Mouse (Mus musculus) liver, postnatal 0 days (tissue): ENCODE measurements around the gene Shd. TPM values are rescaled to one million over a fixed set of nuclear protein-coding genes. Genes with fewer than 3 reads are reported as not detected.
A peak's percentile ranks its signal among the peaks of the same experiment; 100 is the strongest.

Experiments used
- ATAC-seq: fragments of 200-750 bp; cut with Nextera tagmentation; 2 replicates; pipeline ENCODE4 v1.8.0; 2017; ENCODE audit warnings: mild to moderate bottlenecking, moderate library complexity
- DNase-seq: peaks from one replicate; pipeline ENCODE4 v3.0.0-alpha.2; 2016
- H3K27ac ChIP-seq: fragments of 300-500 bp; sonication (generic); 2 replicates; pipeline ENCODE4 v1.5.1; 2014; ENCODE audit warnings: antibody characterized with exemption, moderate library complexity, mild to moderate bottlenecking, low read depth
- H3K27me3 ChIP-seq: fragments of 300-500 bp; sonication (generic); 2 replicates; pipeline ENCODE4 v1.6.1; 2014; ENCODE audit warnings: low read length, control low read depth, mixed read lengths; ENCODE audit not compliant: insufficient read depth
- H3K36me3 ChIP-seq: fragments of 300-500 bp; sonication (generic); replicated peaks from 2 replicates; pipeline ENCODE4 v1.6.1; 2014; ENCODE audit warnings: mild to moderate bottlenecking, control low read depth, low read length, moderate library complexity, mixed read lengths; ENCODE audit not compliant: insufficient read depth
- H3K4me1 ChIP-seq: fragments of 300-500 bp; sonication (generic); 2 replicates; pipeline ENCODE4 v1.6.1; 2014; ENCODE audit warnings: antibody characterized with exemption, mild to moderate bottlenecking, control low read depth; ENCODE audit not compliant: insufficient read depth
- H3K4me2 ChIP-seq: fragments of 300-500 bp; sonication (generic); 2 replicates; pipeline ENCODE4 v1.6.1; 2014; ENCODE audit warnings: low read depth, mild to moderate bottlenecking, low read length, moderate library complexity, mixed read lengths
- H3K4me3 ChIP-seq: fragments of 300-500 bp; sonication (generic); 2 replicates; pipeline ENCODE4 v1.5.1; 2014; ENCODE audit warnings: low read depth, low read length
- H3K9ac ChIP-seq: fragments of 300-500 bp; sonication (generic); replicated peaks from 2 replicates; pipeline ENCODE4 v1.6.1; 2014; ENCODE audit warnings: mild to moderate bottlenecking, moderate library complexity
- H3K9me3 ChIP-seq: fragments of 300-500 bp; sonication (generic); 2 replicates; pipeline ENCODE4 v1.6.1; 2016; ENCODE audit warnings: mild to moderate bottlenecking, control low read depth, low read length, mixed read lengths
- CTCF ChIP-seq: sonication (generic); IDR thresholded peaks from 2 replicates; pipeline ENCODE4 v1.5.1; 2016; ENCODE audit warnings: antibody characterized with exemption, low read depth
- EP300 ChIP-seq: IDR thresholded peaks from 2 replicates; pipeline ENCODE4 v1.6.1; 2016; ENCODE audit warnings: antibody characterized with exemption, low read depth, mild to moderate bottlenecking
- WGBS: fragments of 180-500 bp; shearing (Covaris S2); extraction: QIAGEN DNeasy Blood & Tissue Kit; methylation state at CpG from one replicate; pipeline ENCODE4 v1.1.7; 2014; ENCODE audit not compliant: insufficient replicate concordance; 5-methylcytosine and 5-hydroxymethylcytosine counted together
- polyA plus RNA-seq: library from polyadenylated mRNA; unstranded; fragments of >200 nt; fragmentation: Nextera tagmentation; extraction: Ambion mirVana; gene quantifications from 2 replicates; pipeline ENCODE4 v1.2.1, GENCODE M21; 2015

Gene Shd
- polyA plus RNA-seq, 1 experiment from 2014 or later: 0.26 TPM

- DNase-seq: no peak
- Histone ChIP-seq H3K9ac (peak overlapping the region; percentile 76), H3K9me3 (no peaks in the 10 kb centered on the region), H3K4me2 (peak overlapping the region; percentile 82), H3K27ac (peak overlapping the region; percentile 94), H3K4me1 (peaks cover 6% of the 10 kb centered on the region; the same call in 1 of the 2 replicates), H3K36me3 (no peaks in the 10 kb centered on the region; the same call in 1 of the 2 replicates), H3K4me3 (peak overlapping the region; percentile 54), H3K27me3 (no peaks in the 10 kb centered on the region)
- WGBS: 29% methylated on average over 5 of the region's 5 CpGs
- no peak for ATAC-seq
- TF ChIP-seq EP300 (no peak), CTCF (no peak)
Observed at GRCm38 (mm10) chr17:55945696-55946095, 24.6 kb upstream of the Shd start.

DNA sequence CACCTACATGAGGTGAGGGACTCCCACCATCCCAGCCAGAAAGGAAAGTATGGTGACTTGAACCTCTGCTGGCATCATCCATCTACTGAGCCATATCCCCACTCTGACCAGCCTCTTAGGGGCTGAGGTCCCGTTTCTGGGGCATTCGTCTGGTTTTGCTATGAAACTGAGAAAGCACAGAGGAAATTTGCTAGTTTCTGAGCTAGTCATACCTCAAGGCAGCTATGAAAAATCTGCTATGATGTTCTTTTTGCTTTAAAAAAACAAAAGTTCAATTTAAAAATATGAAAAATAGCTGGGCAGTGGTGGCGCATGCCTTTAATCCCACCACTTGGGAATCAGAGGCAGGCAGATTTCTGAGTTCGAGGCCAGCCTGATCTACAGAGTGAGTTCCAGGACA lies 21.6 kb upstream of the Shd start:
- no peak overlapping the region for H3K27ac ChIP-seq
- H3K4me1 ChIP-seq: peaks cover 6% of the 10 kb centered on the region; the same call in 1 of the 2 replicates
- H3K27me3 ChIP-seq: no peaks in the 10 kb centered on the region
- no peak overlapping the region for H3K4me2 ChIP-seq
- TF ChIP-seq EP300 (no peak), CTCF (no peak)
- H3K9ac ChIP-seq: no peak overlapping the region
- ATAC-seq: no peak
- DNase-seq: no peak
- H3K9me3 ChIP-seq: no peaks in the 10 kb centered on the region
- 85% methylated on average over 4 of the region's 4 CpGs for WGBS
- H3K36me3 ChIP-seq: no peaks in the 10 kb centered on the region
- no peak overlapping the region for H3K4me3 ChIP-seq

GRCm38 (mm10) chr17:55949400-55949799 lies 20.9 kb upstream of the Shd start, which contains the start of gene Zfp119b:
Zfp119b (minus strand) TSS chr17:55949500.
- DNase-seq: no peak
- no peak for TF ChIP-seq CTCF
- ATAC-seq: no peak
- H3K9ac ChIP-seq: no peak within 1 kb of the TSS
- H3K27ac ChIP-seq: no peak within 1 kb of the TSS
- 74% methylated on average over 2 of the region's 2 CpGs for WGBS
- H3K36me3 ChIP-seq: no peaks in the 10 kb centered on the region
- H3K4me2 ChIP-seq: no peak within 1 kb of the TSS
- no peaks in the 10 kb centered on the region for H3K9me3 ChIP-seq
- no peaks in the 10 kb centered on the region for H3K27me3 ChIP-seq
- H3K4me3 ChIP-seq: no peak within 1 kb of the TSS
- H3K4me1 ChIP-seq: peaks cover 6% of the 10 kb centered on the region; the same call in 1 of the 2 replicates

- WGBS: 74% methylated on average over 9 of the region's 9 CpGs
- ATAC-seq (no peak), DNase-seq (no peak)
- Histone ChIP-seq H3K4me2 (no peak overlapping the region), H3K36me3 (no peaks in the 10 kb centered on the region), H3K27me3 (no peaks in the 10 kb centered on the region), H3K27ac (no peak overlapping the region), H3K4me1 (peaks cover 6% of the 10 kb centered on the region; the same call in 1 of the 2 replicates), H3K4me3 (no peak overlapping the region), H3K9me3 (no peaks in the 10 kb centered on the region), H3K9ac (no peak overlapping the region)
- no peak for TF ChIP-seq EP300
Observed at GRCm38 (mm10) chr17:55950601-55951000, 19.7 kb upstream of the Shd start.

GRCm38 (mm10) chr17:55952041-55952440 lies 18.2 kb upstream of the Shd start:
- no peak for TF ChIP-seq CTCF
- TF ChIP-seq EP300: no peak
- H3K27me3 ChIP-seq: no peaks in the 10 kb centered on the region
- no peak overlapping the region for H3K9ac ChIP-seq
- DNase-seq (no peak), ATAC-seq (no peak)
- peaks cover 7% of the 10 kb centered on the region for H3K4me1 ChIP-seq
- H3K27ac ChIP-seq: peak overlapping the region; percentile 76
- 0 out of 2 replicates have a peak overlapping the region, but pooled peaks have one; percentile 13 for H3K4me3 ChIP-seq
- H3K9me3 ChIP-seq: no peaks in the 10 kb centered on the region
- H3K4me2 ChIP-seq: peak overlapping the region; percentile 47
- H3K36me3 ChIP-seq: no peaks in the 10 kb centered on the region

DNA sequence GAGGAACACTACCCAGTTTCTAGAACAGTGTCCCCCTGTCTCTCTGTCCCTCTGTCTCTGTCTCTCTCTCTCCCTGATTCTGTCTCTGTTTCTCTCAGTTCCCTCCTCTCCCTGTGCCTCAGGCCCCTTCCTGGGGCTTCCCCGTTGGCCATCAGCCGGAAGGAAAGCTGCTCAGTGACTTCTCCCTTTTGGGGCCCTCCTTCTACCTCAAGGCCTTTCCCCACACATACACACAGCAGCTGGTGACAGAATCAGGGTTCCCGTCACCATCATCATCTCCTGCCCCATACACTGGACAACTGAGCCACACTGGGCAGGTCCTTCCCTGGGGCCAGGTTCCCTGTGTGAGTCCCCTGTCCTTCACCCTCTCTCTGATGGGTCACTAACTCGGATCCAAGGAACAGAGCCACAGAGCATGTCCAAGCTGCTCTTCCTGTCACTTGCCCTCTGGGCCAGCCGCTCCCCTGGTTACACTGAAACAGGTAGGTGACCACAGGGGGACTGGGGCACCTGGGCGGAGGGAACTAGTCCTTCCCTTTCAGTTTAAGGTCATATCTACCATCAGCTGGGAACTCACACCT lies 17.7 kb upstream of the Shd start, which contains the start of gene Ebi3:
Ebi3 (plus strand) TSS at position 194 of the 581 bp plus-strand sequence.
- 39% methylated on average over 6 of the region's 6 CpGs for WGBS
- Histone ChIP-seq H3K27me3 (no peaks in the 10 kb centered on the region), H3K9ac (no peak within 1 kb of the TSS), H3K36me3 (no peaks in the 10 kb centered on the region), H3K4me3 (0 out of 2 replicates have a peak within 1 kb of the TSS, but pooled peaks have one; percentile 13), H3K4me1 (peaks cover 10% of the 10 kb centered on the region), H3K9me3 (no peaks in the 10 kb centered on the region), H3K4me2 (peak within 1 kb of the TSS; percentile 47), H3K27ac (peak within 1 kb of the TSS; percentile 76)
- TF ChIP-seq CTCF (no peak), EP300 (no peak)
- peak; percentile 60 for ATAC-seq
- peak; percentile 41 for DNase-seq
